Mouse (Mus musculus) lung, postnatal 0 days (tissue): ENCODE results near the gene Scd1. TPM values are rescaled to one million over a fixed set of nuclear protein-coding genes. Genes with fewer than 3 reads are reported as not detected.

Experiments used
- ATAC-seq: fragments of 200-750 bp; cut with Nextera tagmentation; 2 replicates; pipeline ENCODE4 v1.8.0; 2017; ENCODE audit warnings: moderate library complexity
- DNase-seq: peaks from one replicate; pipeline ENCODE4 v3.0.0-alpha.2; 2016; ENCODE audit warnings: low spot score
- H3K27ac ChIP-seq: fragments of 300-500 bp; sonication (generic); 2 replicates; pipeline ENCODE4 v1.5.1; 2014; ENCODE audit warnings: antibody characterized with exemption, mild to moderate bottlenecking, low read length, mixed read lengths
- H3K27me3 ChIP-seq: fragments of 300-500 bp; sonication (generic); replicated peaks from 2 replicates; pipeline ENCODE4 v1.6.1; 2014; ENCODE audit warnings: low read length, mixed read lengths; ENCODE audit not compliant: insufficient read depth
- H3K36me3 ChIP-seq: fragments of 300-500 bp; sonication (generic); 2 replicates; pipeline ENCODE4 v1.6.1; 2014; ENCODE audit warnings: low read length, mixed read lengths; ENCODE audit not compliant: insufficient read depth
- H3K4me1 ChIP-seq: fragments of 300-500 bp; sonication (generic); 2 replicates; pipeline ENCODE4 v1.6.1; 2014; ENCODE audit warnings: antibody characterized with exemption, low read depth, low read length, mixed read lengths; ENCODE audit not compliant: insufficient read depth
- H3K4me2 ChIP-seq: fragments of 300-500 bp; sonication (generic); replicated peaks from 2 replicates; pipeline ENCODE4 v1.6.1; 2014; ENCODE audit warnings: low read depth, mild to moderate bottlenecking, low read length, moderate library complexity, mixed read lengths
- H3K4me3 ChIP-seq: fragments of 300-500 bp; sonication (generic); 2 replicates; pipeline ENCODE4 v1.5.1; 2014; ENCODE audit warnings: low read depth, low read length
- H3K9ac ChIP-seq: fragments of 300-500 bp; sonication (generic); replicated peaks from 2 replicates; pipeline ENCODE4 v1.6.1; 2014; ENCODE audit warnings: low read depth, mild to moderate bottlenecking
- H3K9me3 ChIP-seq: fragments of 300-500 bp; sonication (generic); 2 replicates; pipeline ENCODE4 v1.6.1; 2016; ENCODE audit warnings: low read length, mixed read lengths
- CTCF ChIP-seq: IDR thresholded peaks from 2 replicates; pipeline ENCODE4 v1.5.1; 2016; ENCODE audit warnings: antibody characterized with exemption, mild to moderate bottlenecking
- EP300 ChIP-seq: IDR thresholded peaks from 2 replicates; pipeline ENCODE4 v1.6.1; 2016; ENCODE audit warnings: antibody characterized with exemption, mild to moderate bottlenecking, control low read depth
- WGBS: fragments of 180-500 bp; shearing (Covaris S2); extraction: QIAGEN DNeasy Blood & Tissue Kit; methylation state at CpG from one replicate; pipeline ENCODE4 v1.1.7; 2014; 5-methylcytosine and 5-hydroxymethylcytosine counted together
- polyA plus RNA-seq: library from polyadenylated mRNA; unstranded; fragments of >200 nt; fragmentation: Nextera tagmentation; extraction: Ambion mirVana; gene quantifications from 2 replicates; pipeline ENCODE4 v1.2.1, GENCODE M21; 2015

Scd1 gene
- polyA plus RNA-seq, 1 experiment from 2014 or later = 41.6 TPM

DNA sequence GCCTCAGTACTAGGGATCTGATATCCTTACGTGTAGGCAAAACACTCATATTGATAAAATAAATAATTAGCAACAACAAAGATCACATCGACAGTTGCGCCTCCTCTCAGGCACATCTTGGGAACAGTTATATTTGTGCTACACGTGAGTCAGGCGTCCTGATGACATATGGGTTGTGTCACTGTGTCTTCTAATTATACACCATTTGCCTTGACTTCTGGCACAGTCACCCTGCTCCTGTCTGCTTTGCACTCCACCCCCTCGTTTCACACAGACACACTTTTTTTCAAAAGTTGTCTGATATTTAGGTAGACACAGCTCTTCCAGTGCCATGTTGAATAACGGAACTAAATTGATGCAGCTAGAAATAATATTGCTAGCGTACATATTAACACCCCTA lies 43.6 kb downstream of the Scd1 start:
- no peak for TF ChIP-seq CTCF
- no peak for TF ChIP-seq EP300
- DNase-seq = no peak
- ATAC-seq = no peak
- Histone ChIP-seq H3K4me1 (no peaks in the 10 kb centered on the region), H3K9ac (no peak overlapping the region), H3K4me3 (no peak overlapping the region), H3K27ac (no peak overlapping the region), H3K9me3 (no peaks in the 10 kb centered on the region), H3K4me2 (no peak overlapping the region), H3K27me3 (no peaks in the 10 kb centered on the region), H3K36me3 (no peaks in the 10 kb centered on the region)
- WGBS = 62% methylated on average over 8 of the region's 8 CpGs

DNA sequence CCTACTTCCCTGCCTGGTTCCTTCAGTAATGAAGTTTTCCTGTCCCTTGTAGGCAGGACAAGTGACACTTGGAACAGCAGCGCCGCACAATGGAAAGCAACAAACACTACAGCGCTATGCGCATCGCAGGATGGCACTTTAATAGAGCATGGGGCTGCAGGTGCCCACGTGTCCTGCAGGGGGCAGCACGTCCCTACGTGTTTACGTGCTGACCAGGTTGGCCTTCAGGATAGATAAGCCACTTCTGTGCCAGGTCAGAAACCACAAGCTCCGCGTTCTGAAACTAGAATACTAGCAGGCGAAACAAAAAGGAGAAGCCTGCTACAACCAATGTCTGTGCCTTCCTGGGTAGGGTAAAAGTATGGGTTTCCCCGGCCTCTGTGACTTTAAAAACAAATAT lies 44.1 kb downstream of the Scd1 start:
- no peaks in the 10 kb centered on the region for H3K4me1 ChIP-seq
- H3K36me3 ChIP-seq = no peaks in the 10 kb centered on the region
- peak; percentile 98 for TF ChIP-seq CTCF
- no peak for TF ChIP-seq EP300
- H3K27me3 ChIP-seq = no peaks in the 10 kb centered on the region
- 15% methylated on average over 13 of the region's 13 CpGs for WGBS
- ATAC-seq (peak; percentile 71), DNase-seq (peak; percentile 88)
- H3K9ac ChIP-seq = no peak overlapping the region
- H3K4me3 ChIP-seq = no peak overlapping the region
- no peaks in the 10 kb centered on the region for H3K9me3 ChIP-seq
- no peak overlapping the region for H3K27ac ChIP-seq
- no peak overlapping the region for H3K4me2 ChIP-seq

DNA sequence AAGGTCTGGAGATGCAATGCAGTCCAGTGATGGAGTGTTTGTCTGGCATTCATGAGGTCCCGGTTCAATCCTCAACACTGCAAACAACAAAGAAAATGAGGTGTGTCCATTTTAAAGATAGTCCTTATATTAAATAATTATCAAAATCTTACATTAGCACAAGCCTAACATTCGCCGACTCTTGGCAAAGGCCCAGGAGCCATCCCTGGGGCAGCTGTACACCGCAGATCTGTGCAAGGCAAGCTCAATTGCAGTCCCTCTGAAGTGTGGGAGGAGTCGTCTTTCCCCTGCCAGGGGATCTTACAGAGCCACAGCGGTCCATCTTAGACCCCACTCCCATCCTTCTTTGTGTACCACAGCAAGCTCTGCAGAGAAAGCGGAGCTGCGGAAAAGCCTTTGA lies 49.0 kb downstream of the Scd1 start:
- no peak for DNase-seq
- Histone ChIP-seq H3K36me3 (no peaks in the 10 kb centered on the region), H3K4me3 (no peak overlapping the region), H3K27ac (no peak overlapping the region), H3K9me3 (no peaks in the 10 kb centered on the region), H3K9ac (no peak overlapping the region), H3K27me3 (no peaks in the 10 kb centered on the region), H3K4me1 (no peaks in the 10 kb centered on the region), H3K4me2 (no peak overlapping the region)
- no peak for TF ChIP-seq EP300
- no peak for TF ChIP-seq CTCF
- no peak for ATAC-seq
- WGBS = 35% methylated on average over 8 of the region's 8 CpGs

DNA sequence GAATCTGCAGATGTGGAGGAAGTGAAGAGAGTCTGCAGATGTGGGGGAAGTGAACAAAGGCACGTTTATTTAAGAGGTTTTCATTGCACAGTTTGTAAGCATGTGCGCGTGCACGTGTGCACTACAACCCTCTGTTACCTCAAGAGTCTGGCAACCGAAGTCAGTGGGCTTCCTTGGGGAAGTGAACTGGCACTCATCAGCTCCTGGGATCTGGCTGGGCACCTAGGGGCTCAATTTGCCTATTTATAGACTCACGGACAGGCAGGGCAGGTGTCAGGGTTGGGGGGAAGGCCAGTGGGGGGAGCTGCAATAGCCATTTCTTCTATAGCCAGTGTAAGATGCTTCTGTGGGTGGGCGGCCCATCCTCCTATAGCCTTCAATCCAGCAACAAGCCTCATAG lies 55.9 kb downstream of the Scd1 start:
- Histone ChIP-seq H3K9ac (no peak overlapping the region), H3K27ac (no peak overlapping the region), H3K4me1 (no peaks in the 10 kb centered on the region), H3K4me2 (no peak overlapping the region), H3K4me3 (no peak overlapping the region), H3K9me3 (no peaks in the 10 kb centered on the region), H3K36me3 (no peaks in the 10 kb centered on the region), H3K27me3 (no peaks in the 10 kb centered on the region)
- 78% methylated on average over 7 of the region's 7 CpGs for WGBS
- DNase-seq = no peak
- no peak for ATAC-seq
- TF ChIP-seq EP300 (no peak), CTCF (no peak)

DNA sequence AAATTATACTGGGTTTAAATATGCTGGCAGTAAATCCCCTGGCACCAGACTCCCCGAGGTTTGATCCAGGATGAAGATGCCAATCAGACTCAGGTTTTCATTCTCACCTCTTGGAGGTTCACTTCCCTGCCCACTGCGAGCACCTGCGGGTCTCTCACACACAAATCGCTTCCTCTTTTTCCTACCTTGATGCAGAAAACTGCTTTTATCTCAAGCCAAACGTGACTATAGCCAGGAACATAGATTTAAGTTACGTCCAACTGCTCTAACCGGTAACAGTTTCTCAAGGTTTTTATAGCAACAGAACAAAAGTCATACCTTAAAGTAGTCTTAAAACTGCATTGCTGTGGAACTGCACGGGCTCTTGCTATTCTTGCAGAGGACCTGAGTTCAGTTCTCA lies 58.0 kb downstream of the Scd1 start:
- Histone ChIP-seq H3K9ac (no peak overlapping the region), H3K4me3 (no peak overlapping the region), H3K27ac (no peak overlapping the region), H3K9me3 (no peaks in the 10 kb centered on the region), H3K4me1 (no peaks in the 10 kb centered on the region), H3K27me3 (no peaks in the 10 kb centered on the region), H3K36me3 (no peaks in the 10 kb centered on the region), H3K4me2 (no peak overlapping the region)
- ATAC-seq (no peak), DNase-seq (no peak)
- TF ChIP-seq EP300 = no peak
- TF ChIP-seq CTCF = no peak
- 88% methylated on average over 8 of the region's 8 CpGs for WGBS

Other genes with a start within 250 kb of the Scd1 start
- 0.04 and 0.05 TPM in 2 replicates for gene Pkd2l1, start 215.4 kb downstream of the Scd1 start, polyA plus RNA-seq
- gene Scd3, start 204.6 kb downstream of the Scd1 start, polyA plus RNA-seq = 0.50 and 0.60 TPM in 2 replicates
- 99.3 and 118 TPM in 2 replicates for gene Scd2, start 114.2 kb downstream of the Scd1 start, polyA plus RNA-seq
- gene Scd4, start 74.8 kb downstream of the Scd1 start, polyA plus RNA-seq = 0.53 and 0.60 TPM in 2 replicates
- gene Wnt8b, start 85.6 kb upstream of the Scd1 start, polyA plus RNA-seq = not detected in 2 replicates
- 0.42 and 0.46 TPM in 2 replicates for gene Sec31b, start 138.0 kb upstream of the Scd1 start, polyA plus RNA-seq
- 0.86 TPM in 1 of 2 replicates, not detected in the other for gene Gm20538, start 145.0 kb upstream of the Scd1 start, polyA plus RNA-seq
- 348 and 406 TPM in 2 replicates for gene Ndufb8, start 147.6 kb upstream of the Scd1 start, polyA plus RNA-seq
- gene Hif1an, start 155.0 kb upstream of the Scd1 start, polyA plus RNA-seq = 21.7 and 23.8 TPM in 2 replicates